Mouse (Mus musculus) forebrain, embryonic 14.5 days (tissue): ENCODE measurements around the gene Ret. TPM values are rescaled to one million over a fixed set of nuclear protein-coding genes. Genes with fewer than 3 reads are reported as not detected.

Experiments
- ATAC-seq: fragments of 200-750 bp; cut with Nextera tagmentation; 2 replicates; pipeline ENCODE4 v1.8.0; 2017; ENCODE audit warnings: mild to moderate bottlenecking, moderate library complexity
- DNase-seq: peaks from one replicate; pipeline ENCODE4 v3.0.0-alpha.2; 2015; ENCODE audit warnings: low spot score
- H3K27ac ChIP-seq: fragments of 300-500 bp; sonication (generic); 2 replicates; pipeline ENCODE4 v1.5.1; 2014; ENCODE audit warnings: low read depth, mild to moderate bottlenecking, control low read depth, low read length, moderate library complexity
- H3K27me3 ChIP-seq: fragments of 300-500 bp; sonication (generic); replicated peaks from 2 replicates; pipeline ENCODE4 v1.6.1; 2014; ENCODE audit warnings: low read length, control low read depth, mixed read lengths; ENCODE audit not compliant: control insufficient read depth, insufficient read depth
- H3K36me3 ChIP-seq: fragments of 300-500 bp; sonication (generic); 2 replicates; pipeline ENCODE4 v1.6.1; 2014; ENCODE audit warnings: low read length, control low read depth; ENCODE audit not compliant: control insufficient read depth, insufficient read depth
- H3K4me1 ChIP-seq: fragments of 300-500 bp; sonication (generic); 2 replicates; pipeline ENCODE4 v1.6.1; 2014; ENCODE audit warnings: antibody characterized with exemption, low read length, control low read depth; ENCODE audit not compliant: control insufficient read depth, insufficient read depth
- H3K4me2 ChIP-seq: fragments of 300-500 bp; sonication (generic); 2 replicates; pipeline ENCODE4 v1.6.1; 2014; ENCODE audit warnings: mild to moderate bottlenecking, control low read depth, low read length
- H3K4me3 ChIP-seq: fragments of 300-500 bp; sonication (generic); 2 replicates; pipeline ENCODE4 v1.5.1; 2014; ENCODE audit warnings: low read depth, low read length, control low read depth
- H3K9ac ChIP-seq: fragments of 300-500 bp; sonication (generic); 2 replicates; pipeline ENCODE4 v1.6.1; 2014; ENCODE audit warnings: mild to moderate bottlenecking, low read length, control low read depth, moderate library complexity
- H3K9me3 ChIP-seq: fragments of 300-500 bp; sonication (generic); replicated peaks from 2 replicates; pipeline ENCODE4 v1.6.1; 2016; ENCODE audit warnings: low read length, control low read depth, mixed read lengths; ENCODE audit not compliant: control insufficient read depth
- WGBS: fragments of 180-500 bp; shearing (Covaris S2); extraction: QIAGEN DNeasy Blood & Tissue Kit; methylation state at CpG from one replicate; pipeline ENCODE4 v1.1.7; 2014; 5-methylcytosine and 5-hydroxymethylcytosine counted together
- polyA plus RNA-seq: library from polyadenylated mRNA; unstranded; fragments of >200 nt; fragmentation: Nextera tagmentation; extraction: Ambion mirVana; gene quantifications from 2 replicates; pipeline ENCODE4 v1.2.1, GENCODE M21; 2014

Gene Ret
- polyA plus RNA-seq, 1 experiment from 2014 or later, result 0.75 TPM

DNA sequence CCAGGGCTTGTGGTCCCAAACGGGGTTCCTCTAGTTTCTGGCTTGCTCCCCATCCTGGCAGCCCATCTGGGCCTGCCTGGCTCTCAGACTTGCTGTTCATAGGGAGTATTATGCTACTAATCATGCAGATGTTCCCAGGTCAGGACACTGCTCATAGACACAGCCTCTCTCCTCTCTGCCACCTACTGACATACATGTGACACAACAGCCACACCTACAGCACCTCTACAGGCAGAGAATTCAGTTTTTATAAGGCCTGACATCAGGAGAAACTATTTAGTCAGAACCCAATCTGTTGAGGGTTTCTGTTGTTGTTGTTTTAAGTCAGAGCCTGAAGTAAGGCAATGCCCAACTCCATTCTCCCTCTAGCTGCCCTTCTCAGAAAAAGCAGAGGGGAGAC, 85.7 kb downstream of the Ret start:
- Histone ChIP-seq H3K27ac (no peak overlapping the region), H3K27me3 (no peaks in the 10 kb centered on the region), H3K36me3 (peaks cover 8% of the 10 kb centered on the region; the same call in 1 of the 2 replicates), H3K4me3 (no peak overlapping the region), H3K9ac (no peak overlapping the region), H3K4me1 (no peaks in the 10 kb centered on the region), H3K9me3 (no peaks in the 10 kb centered on the region), H3K4me2 (no peak overlapping the region)
- 71% methylated on average over 1 of the region's 1 CpGs for WGBS
- ATAC-seq (no peak), DNase-seq (no peak)

Other genes starting within 250 kb of the Ret start
- gene Rasgef1a, start 186.3 kb downstream of the Ret start, polyA plus RNA-seq, result 1.4 and 1.5 TPM in 2 replicates
- 10.7 and 11.3 TPM in 2 replicates for gene Csgalnact2, start 58.6 kb downstream of the Ret start, polyA plus RNA-seq
- gene Bms1, start 221.8 kb upstream of the Ret start, polyA plus RNA-seq, result 17.3 and 21.0 TPM in 2 replicates